Mouse (Mus musculus): Measurements from ENCODE around the gene Ahdc1.
"Not testable (repeated sequence)": the region's sequence is repeated elsewhere in the genome, so short reads cannot be mapped to it uniquely, and the experiment has no call there.

Ahdc1 gene

DNA sequence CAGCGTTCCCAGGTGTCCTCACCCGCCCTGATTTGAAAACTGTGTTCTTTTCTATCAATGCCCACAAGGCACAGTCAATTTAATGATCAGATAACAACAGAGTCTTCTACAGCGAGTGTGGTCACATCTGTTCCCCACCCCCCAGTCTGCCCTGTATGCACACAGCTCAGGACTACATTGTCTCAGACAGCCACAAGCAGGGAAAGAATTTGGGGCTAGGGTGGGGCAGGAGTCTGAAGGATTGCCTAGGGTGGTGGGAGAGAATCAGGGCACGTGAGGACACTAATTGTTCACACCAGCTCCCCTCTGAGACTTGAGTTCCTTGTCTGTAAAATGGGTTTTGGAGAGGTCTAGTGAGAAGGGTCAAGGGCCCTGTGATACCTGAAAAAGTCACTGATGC is 17.5 kb upstream of the Ahdc1 start:
- no peak for DNase-seq (ENCODE audit: low spot score)

- no peak for DNase-seq (ENCODE audit: low spot score)
Observed at GRCm38 (mm10) chr4:132997469-132998237, 13.4 kb upstream of the Ahdc1 start.

GRCm38 (mm10) chr4:133002896-133003295 is 8.2 kb upstream of the Ahdc1 start:
- DNase-seq (ENCODE audit: low spot score) = no peak

- no peak for DNase-seq (ENCODE audit: low spot score)
Observed at GRCm38 (mm10) chr4:133003316-133004018, 7.6 kb upstream of the Ahdc1 start.

DNA sequence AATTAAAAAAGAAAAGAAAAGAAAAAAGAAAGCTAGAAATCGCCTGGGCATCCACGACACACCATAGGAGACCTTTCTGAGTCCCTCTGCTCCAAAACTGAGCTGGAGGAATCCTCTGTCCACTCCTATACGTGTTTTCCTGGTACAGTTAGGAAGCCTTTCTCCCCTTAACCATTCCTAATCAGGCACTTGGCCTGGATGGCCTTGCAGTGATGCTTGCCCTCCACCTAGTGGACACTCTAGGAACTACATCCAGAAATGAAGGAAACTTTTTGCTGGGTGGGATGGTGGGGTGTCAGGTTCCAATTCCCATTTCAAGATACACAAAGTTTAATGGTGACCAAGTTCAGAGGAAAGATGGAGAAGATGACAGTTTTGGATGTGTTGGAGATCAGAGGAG is 5.8 kb upstream of the Ahdc1 start:
- DNase-seq (ENCODE audit: low spot score) = peak; percentile 81

DNA sequence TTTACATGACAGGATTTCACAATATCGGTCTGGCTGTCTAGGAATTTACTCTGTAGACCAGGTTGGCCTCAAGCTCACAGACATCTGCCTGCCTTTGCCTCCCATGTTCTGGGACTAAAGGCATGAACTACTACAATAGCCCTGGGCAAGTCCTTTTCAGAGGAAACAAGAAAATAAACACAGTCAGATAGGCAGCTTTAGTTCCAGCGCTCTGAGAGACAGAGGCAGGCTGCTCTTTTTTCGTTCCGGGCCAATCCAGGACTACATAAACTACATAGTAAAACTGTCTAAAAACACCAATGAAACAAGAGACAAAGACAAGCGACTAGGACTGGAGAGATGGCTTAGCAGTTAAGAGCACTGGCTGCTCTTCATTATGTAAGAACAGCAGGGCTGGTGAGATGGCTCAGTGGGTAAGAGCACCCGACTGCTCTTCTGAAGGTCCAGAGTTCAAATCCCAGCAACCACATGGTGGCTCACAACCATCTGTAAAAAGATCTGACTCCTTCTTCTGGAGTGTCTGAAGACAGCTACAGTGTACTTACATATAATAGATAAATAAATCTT is 5.1 kb upstream of the Ahdc1 start:
- not testable (repeated sequence) for DNase-seq (ENCODE audit: low spot score)

GRCm38 (mm10) chr4:133007513-133008380 is 3.3 kb upstream of the Ahdc1 start:
- no peak for DNase-seq (ENCODE audit: low spot score)

DNA sequence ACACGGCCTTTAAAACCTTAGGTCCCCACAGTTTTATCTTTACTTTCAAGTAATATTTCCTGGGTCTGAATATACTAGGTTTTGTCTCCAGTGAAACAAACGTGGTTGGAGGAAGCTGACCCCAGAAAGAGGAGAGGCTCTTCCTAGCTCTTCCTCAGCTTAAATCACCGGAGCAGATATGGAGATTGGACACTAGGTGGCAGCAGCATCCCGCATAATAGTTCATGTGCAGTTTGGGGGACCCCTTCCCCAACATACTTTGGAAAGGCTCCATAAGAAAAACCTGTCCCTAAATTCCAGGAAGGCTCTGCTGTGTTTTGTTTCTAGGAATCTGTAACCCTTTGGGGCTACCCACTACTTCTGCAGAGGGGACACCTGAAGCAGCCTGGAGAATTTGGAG is 1.9 kb upstream of the Ahdc1 start:
- no peak for DNase-seq (ENCODE audit: low spot score)

- DNase-seq (ENCODE audit: low spot score) = no peak
Observed at GRCm38 (mm10) chr4:133009676-133010075, 1.4 kb upstream of the Ahdc1 start.

GRCm38 (mm10) chr4:133010611-133011010 is 449 bp upstream of the Ahdc1 start:
- DNase-seq (ENCODE audit: low spot score) = no peak

GRCm38 (mm10) chr4:133011821-133012775 is 1.0 kb downstream of the Ahdc1 start:
- DNase-seq (ENCODE audit: low spot score) = peak; percentile 61

GRCm38 (mm10) chr4:133012776-133013265 is 1.8 kb downstream of the Ahdc1 start:
- DNase-seq (ENCODE audit: low spot score) = no peak

DNA sequence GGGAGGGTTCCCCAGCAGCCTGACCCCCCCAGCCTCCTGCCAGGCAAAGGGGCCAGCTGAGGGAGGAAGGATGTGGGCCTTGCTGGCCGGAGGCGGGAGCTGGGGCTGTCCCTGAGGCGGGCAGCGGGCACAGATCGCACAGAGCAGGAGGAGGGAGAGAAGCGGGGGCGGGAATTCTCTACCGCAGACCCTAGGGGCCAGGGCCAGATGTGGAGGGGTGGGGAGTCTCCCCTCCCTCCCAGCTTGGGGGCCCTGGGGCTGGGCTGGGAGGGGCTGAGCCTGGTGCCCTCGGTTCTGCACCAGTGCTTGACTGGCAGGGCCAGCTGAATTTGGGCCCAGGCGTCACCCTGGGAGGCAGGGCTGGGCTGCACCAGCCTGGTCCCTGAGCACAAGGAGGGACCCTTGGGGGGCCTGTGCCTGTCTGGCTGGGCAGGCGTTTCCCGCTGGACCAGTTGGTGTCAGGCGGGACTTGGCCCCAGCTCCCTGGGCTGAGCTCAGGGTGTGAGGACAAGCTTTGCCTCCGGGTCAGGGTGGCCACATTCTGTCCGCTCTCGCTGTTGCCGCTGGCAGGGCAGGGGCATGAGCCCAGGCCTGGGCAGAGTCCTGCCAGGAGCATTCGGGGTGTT is 2.3 kb downstream of the Ahdc1 start:
- no peak for DNase-seq (ENCODE audit: low spot score)

DNA sequence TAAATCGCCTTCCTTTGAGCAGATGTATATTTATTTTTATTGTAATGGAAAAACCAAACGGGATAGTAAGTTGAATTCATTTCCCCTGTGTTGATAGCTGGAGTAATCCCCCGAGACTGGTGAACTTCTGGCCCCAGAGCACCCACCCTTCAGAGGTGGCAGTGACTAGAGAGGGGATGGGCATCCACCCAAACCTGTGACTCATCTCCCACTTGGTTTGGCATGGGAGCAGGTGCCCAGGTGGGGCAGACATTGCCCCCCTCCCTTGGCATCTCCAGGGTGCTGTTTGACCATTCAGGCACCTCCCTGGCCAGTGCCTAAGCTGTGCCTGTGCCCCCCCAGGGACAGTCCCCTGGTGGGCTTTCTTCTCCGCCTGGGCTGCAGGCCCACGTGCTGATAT is 3.0 kb downstream of the Ahdc1 start:
- no peak for DNase-seq (ENCODE audit: low spot score)

- no peak for DNase-seq (ENCODE audit: low spot score)
Observed at GRCm38 (mm10) chr4:133014896-133015709, 4.0 kb downstream of the Ahdc1 start.

DNA sequence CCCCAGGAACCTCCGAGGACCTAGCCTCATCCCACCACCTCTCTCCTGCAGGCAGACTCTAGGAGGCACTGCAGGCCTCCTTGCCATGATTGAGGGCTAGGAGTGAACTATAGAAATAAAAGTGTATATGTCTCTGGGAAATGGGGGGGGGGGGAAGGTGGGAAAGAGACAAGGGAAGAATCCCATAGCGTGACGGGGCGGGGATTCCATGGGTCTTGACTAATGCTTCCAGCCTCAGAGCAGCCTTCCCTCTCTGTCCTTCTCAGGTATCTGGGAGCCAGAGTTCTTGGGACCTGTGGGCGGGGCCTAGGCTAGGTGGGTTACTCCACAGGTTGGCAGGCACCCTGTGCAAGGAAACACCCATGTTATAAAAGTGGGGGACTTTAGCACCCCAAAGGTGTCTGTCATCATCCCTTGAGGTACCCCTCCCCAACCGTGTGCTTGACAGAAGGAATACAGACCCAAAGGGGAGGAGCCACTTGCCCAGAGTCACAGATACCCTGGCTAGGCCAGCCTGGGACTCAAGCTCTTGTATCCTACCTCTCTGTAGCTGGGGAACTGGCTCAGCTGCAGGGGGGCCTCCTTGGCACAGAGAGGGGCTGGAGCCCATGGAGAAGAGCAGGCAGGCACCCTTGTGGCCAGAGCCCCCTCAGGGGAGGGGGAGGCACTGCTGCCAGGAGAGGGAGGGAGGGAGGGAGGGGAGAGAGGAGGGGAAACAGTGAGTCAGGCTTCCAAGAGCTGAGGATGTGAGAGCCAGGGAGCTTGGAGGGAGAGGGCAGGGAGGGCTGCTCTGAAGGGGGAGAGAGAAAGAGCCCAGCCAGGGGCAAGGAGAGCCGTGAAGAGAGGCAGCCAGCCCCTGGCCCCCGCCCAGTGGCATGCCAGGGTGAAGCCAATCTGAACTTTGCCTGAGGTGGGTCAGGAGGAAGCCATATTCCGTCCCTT is 4.9 kb downstream of the Ahdc1 start:
- DNase-seq (ENCODE audit: low spot score) = no peak

DNA sequence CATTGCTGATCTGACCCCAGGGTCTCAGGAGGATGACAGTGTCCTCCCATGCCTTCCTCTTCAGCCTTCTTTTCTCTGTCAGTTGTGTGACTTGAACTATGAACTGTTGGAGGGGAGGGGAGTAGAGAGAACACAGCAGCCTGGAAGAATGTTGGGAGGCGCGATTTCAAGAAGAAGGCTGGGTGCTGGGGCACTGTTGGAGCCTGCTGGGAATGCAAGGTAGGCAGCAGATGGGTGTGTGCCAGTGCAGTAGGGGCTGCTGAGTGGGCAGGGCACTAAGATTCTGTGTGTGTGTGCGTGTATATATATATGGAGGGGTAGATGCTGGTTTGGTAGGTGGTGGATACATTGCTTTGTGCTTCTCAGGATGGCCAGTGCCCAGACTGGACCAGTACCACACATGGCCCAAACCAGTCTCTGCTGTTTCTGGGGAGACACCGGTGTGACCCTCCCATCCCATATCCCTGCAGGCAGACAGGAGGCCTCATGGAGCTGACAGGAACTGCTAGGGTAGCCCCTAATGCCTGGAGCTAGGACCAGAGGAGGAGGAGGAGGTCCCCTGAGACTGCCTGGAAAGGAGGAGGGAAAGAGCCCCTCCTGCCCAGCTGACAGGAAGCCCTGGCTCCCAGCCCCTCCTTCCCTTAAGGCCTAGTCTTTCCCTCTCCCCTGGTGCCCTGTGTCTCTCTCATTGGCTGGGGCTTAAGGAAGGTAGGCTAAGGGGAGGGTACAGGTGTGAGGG is 5.8 kb downstream of the Ahdc1 start:
- DNase-seq (ENCODE audit: low spot score) = no peak

Data from ovary, postnatal 14 days (tissue).